Mouse (Mus musculus): ENCODE measurements around the gene Apob. TPM values are rescaled to one million over a fixed set of nuclear protein-coding genes. Genes with fewer than 3 reads are reported as not detected.

Apob gene
- polyA plus RNA-seq, 1 experiment from 2014 or later: 0.95 TPM

- no peaks in the 10 kb centered on the region for H3K9me3 ChIP-seq (replicated peaks; ENCODE audit: control insufficient read depth, low read length)
- H3K4me2 ChIP-seq (ENCODE audit: low read depth, low read length): no peak overlapping the region
- no peak for ATAC-seq (replicated peaks; ENCODE audit: extremely low read depth, insufficient read depth, low FRiP score)
- WGBS: 66% methylated on average over 8 of the region's 8 CpGs
- no peaks in the 10 kb centered on the region for H3K4me1 ChIP-seq (ENCODE audit: control insufficient read depth, insufficient read depth, low read length)
- no peaks in the 10 kb centered on the region for H3K27me3 ChIP-seq (ENCODE audit: control insufficient read depth, insufficient read depth, low read length)
- no peak overlapping the region for H3K9ac ChIP-seq (ENCODE audit: low read length)
- no peak overlapping the region for H3K4me3 ChIP-seq (ENCODE audit: low read length)
- no peak overlapping the region for H3K27ac ChIP-seq (ENCODE audit: low read length)
- no peaks in the 10 kb centered on the region for H3K36me3 ChIP-seq (ENCODE audit: control insufficient read depth, insufficient read depth)
These were observed 78.7 kb downstream of the Apob start for GRCm38 (mm10) chr12:8056001-8056640.

- ATAC-seq (replicated peaks; ENCODE audit: extremely low read depth, insufficient read depth, low FRiP score): no peak
- no peaks in the 10 kb centered on the region for H3K4me1 ChIP-seq (ENCODE audit: control insufficient read depth, insufficient read depth, low read length)
- H3K36me3 ChIP-seq (ENCODE audit: control insufficient read depth, insufficient read depth): no peaks in the 10 kb centered on the region
- WGBS: 9% methylated on average over 3 of the region's 3 CpGs
- no peak overlapping the region for H3K9ac ChIP-seq (ENCODE audit: low read length)
- no peaks in the 10 kb centered on the region for H3K9me3 ChIP-seq (replicated peaks; ENCODE audit: control insufficient read depth, low read length)
- no peaks in the 10 kb centered on the region for H3K27me3 ChIP-seq (ENCODE audit: control insufficient read depth, insufficient read depth, low read length)
- no peak overlapping the region for H3K27ac ChIP-seq (ENCODE audit: low read length)
- no peak overlapping the region for H3K4me3 ChIP-seq (ENCODE audit: low read length)
- no peak overlapping the region for H3K4me2 ChIP-seq (ENCODE audit: low read depth, low read length)
These were observed 82.1 kb downstream of the Apob start for GRCm38 (mm10) chr12:8059576-8059975.

- 56% methylated on average over 11 of the region's 11 CpGs for WGBS
These were observed 86.1 kb downstream of the Apob start for GRCm38 (mm10) chr12:8063363-8064065.

More at GRCm38 (mm10) chr12:8063363-8064065, 86.1 kb downstream of the Apob start:
- no peak for ATAC-seq (replicated peaks; ENCODE audit: extremely low read depth, insufficient read depth, low FRiP score)
- no peak overlapping the region for H3K9ac ChIP-seq (ENCODE audit: low read length)
- H3K27ac ChIP-seq (ENCODE audit: low read length): no peak overlapping the region
- no peaks in the 10 kb centered on the region for H3K4me1 ChIP-seq (ENCODE audit: control insufficient read depth, insufficient read depth, low read length)
- H3K4me2 ChIP-seq (ENCODE audit: low read depth, low read length): no peak overlapping the region
- H3K27me3 ChIP-seq (ENCODE audit: control insufficient read depth, insufficient read depth, low read length): no peaks in the 10 kb centered on the region
- H3K9me3 ChIP-seq (replicated peaks; ENCODE audit: control insufficient read depth, low read length): no peaks in the 10 kb centered on the region; the same call in 1 of the 2 replicates
- H3K4me3 ChIP-seq (ENCODE audit: low read length): no peak overlapping the region
- no peaks in the 10 kb centered on the region for H3K36me3 ChIP-seq (ENCODE audit: control insufficient read depth, insufficient read depth)

Other genes with a start within 250 kb of the Apob start
- gene Ldah, start 230.5 kb downstream of the Apob start, polyA plus RNA-seq (2015; fragmentation: Nextera tagmentation; extraction: Ambion mirVana): 36.5 and 43.0 TPM in 2 replicates